Mouse (Mus musculus) layer of hippocampus, adult 11-12 months (tissue): ENCODE data around the gene 2310007B03Rik.

ENCODE experiments used
- DNase-seq: peaks from one replicate; pipeline ENCODE4 v3.0.0; 2022; ENCODE audit warnings: low spot score

2310007B03Rik gene

GRCm38 (mm10) chr1:93159566-93160500 is 915 bp downstream of the 2310007B03Rik start:
- no peak for DNase-seq

GRCm38 (mm10) chr1:93158916-93159315 is 1.8 kb downstream of the 2310007B03Rik start:
- DNase-seq, result no peak

- DNase-seq, result no peak
These were observed 3.2 kb downstream of the 2310007B03Rik start for GRCm38 (mm10) chr1:93157566-93157965.

- no peak for DNase-seq
These were observed 9.7 kb downstream of the 2310007B03Rik start for GRCm38 (mm10) chr1:93150907-93151661.

GRCm38 (mm10) chr1:93144176-93144575 is 16.6 kb downstream of the 2310007B03Rik start:
- DNase-seq, result no peak

- DNase-seq, result no peak
These were observed 17.9 kb downstream of the 2310007B03Rik start for GRCm38 (mm10) chr1:93142871-93143270.

- DNase-seq, result peak; percentile 42
These were observed 21.0 kb downstream of the 2310007B03Rik start for GRCm38 (mm10) chr1:93139713-93140112.

GRCm38 (mm10) chr1:93138534-93138933 is 22.2 kb downstream of the 2310007B03Rik start:
- DNase-seq, result no peak

GRCm38 (mm10) chr1:93135036-93135526 is 25.7 kb downstream of the 2310007B03Rik start, which contains the start of gene Agxt:
Gene Agxt, plus strand, starts transcription at chr1:93135240.
- DNase-seq, result no peak

- DNase-seq, result no peak
These were observed 28.1 kb downstream of the 2310007B03Rik start for GRCm38 (mm10) chr1:93132676-93133075.

- no peak for DNase-seq
These were observed 30.3 kb downstream of the 2310007B03Rik start for GRCm38 (mm10) chr1:93130242-93130983.

- DNase-seq, result peak; percentile 83
These were observed 31.9 kb downstream of the 2310007B03Rik start for GRCm38 (mm10) chr1:93128710-93129349.

- no peak for DNase-seq
These were observed 32.5 kb downstream of the 2310007B03Rik start for GRCm38 (mm10) chr1:93128209-93128608.

- DNase-seq, result peak; percentile 23
These were observed 35.5 kb downstream of the 2310007B03Rik start for GRCm38 (mm10) chr1:93125256-93125655.

- DNase-seq, result no peak
These were observed 36.7 kb downstream of the 2310007B03Rik start for GRCm38 (mm10) chr1:93124066-93124465.

- DNase-seq, result no peak
These were observed 37.4 kb downstream of the 2310007B03Rik start for GRCm38 (mm10) chr1:93123179-93123854.

GRCm38 (mm10) chr1:93118816-93119215 is 41.9 kb downstream of the 2310007B03Rik start:
- no peak for DNase-seq

GRCm38 (mm10) chr1:93115471-93115870 is 45.3 kb downstream of the 2310007B03Rik start:
- no peak for DNase-seq

GRCm38 (mm10) chr1:93114713-93115463 is 45.9 kb downstream of the 2310007B03Rik start:
- DNase-seq, result peak; percentile 79

- DNase-seq, result no peak
These were observed 58.0 kb downstream of the 2310007B03Rik start for GRCm38 (mm10) chr1:93102700-93103099.
